Mouse (Mus musculus) E14TG2a.4 (cell line): Measurements from ENCODE around the gene Ppp2r2c.

ENCODE experiments used
- CTCF ChIP-seq: conservative IDR thresholded peaks from 2 replicates; pipeline ENCODE4 v1.5.1; 2014; ENCODE audit warnings: low read length
- NANOG ChIP-seq: IDR thresholded peaks from 2 replicates; pipeline ENCODE4 v1.6.1; 2014; ENCODE audit warnings: borderline replicate concordance, low read length, mixed read lengths
- POU5F1 ChIP-seq: IDR thresholded peaks from 2 replicates; pipeline ENCODE4 v1.6.1; 2014; ENCODE audit warnings: low read length, borderline replicate concordance

DNA sequence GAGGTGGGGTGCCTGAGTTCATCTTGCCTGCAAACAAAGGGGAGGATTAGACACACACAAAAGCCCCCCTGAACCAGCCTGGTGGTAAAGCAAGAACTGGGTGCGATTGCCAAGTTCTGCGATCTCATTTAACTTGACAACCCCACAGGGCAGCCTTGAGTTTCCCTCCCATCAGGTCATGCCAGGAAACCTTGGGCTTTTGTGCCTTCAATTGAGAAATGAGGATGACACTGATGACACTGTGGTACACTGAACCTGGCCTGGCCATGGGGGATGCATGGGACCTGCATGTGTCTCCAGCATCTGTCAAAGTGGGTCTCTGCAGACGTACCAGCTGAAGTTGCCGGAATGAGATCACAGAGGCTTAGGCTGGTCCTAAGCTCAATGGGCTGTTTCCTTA is 114.0 kb downstream of the Ppp2r2c start:
- TF ChIP-seq CTCF (no peak), POU5F1 (no peak), NANOG (no peak)
